Mouse (Mus musculus) yolk sac, embryonic 10.5 days (tissue): ENCODE data around the gene Gm20843.
"Not testable (repeated sequence)": the region's sequence is repeated elsewhere in the genome, so short reads cannot be mapped to it uniquely, and the experiment has no call there.

Experiments
- DNase-seq: peaks from one replicate; pipeline ENCODE4 v3.0.0-alpha.2; 2017; ENCODE audit warnings: low spot score

The Gm20843 gene

DNA sequence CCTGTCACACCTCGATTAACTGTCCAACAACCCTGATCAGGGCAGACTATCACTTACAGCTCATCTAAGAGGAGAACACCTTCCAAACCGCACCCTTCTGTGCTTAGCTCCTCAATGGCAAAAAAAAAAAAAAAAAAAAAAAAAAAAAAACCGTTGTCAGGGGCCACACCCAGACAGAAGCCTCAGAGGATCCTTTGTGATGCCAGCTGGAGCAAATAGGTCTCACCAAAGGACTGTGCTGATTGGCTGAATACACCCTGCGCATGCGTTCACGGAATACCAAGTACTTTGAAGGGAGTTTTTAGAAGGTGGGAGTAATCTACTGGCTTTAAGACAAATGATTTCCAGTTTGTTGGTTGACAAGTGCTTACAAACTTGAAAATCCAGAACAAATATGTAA is at the start of gene Gm20843:
Gene Gm20843, minus strand, starts transcription at position 101 of the 400 bp plus-strand sequence.
- DNase-seq = not testable (repeated sequence)
